Comparison of ENCODE assay signal across 9 mouse cellular contexts in genomic region chr3:90447123-90447494, GRCm38 (mm10). TPM values are rescaled to one million over a fixed set of nuclear protein-coding genes. Genes with fewer than 3 reads are reported as not detected.
A peak's percentile ranks its signal among the peaks of the same experiment; 100 is the strongest.
DNase-seq lines count a peak whose midpoint lies in the region; ATAC-seq and TF ChIP-seq lines count a peak whose summit lies in the region.
"Had no signal": no experiment of that assay in that cellular context is flagged by ENCODE, and none has a peak within 500 bp of the region (broad histone marks: within the 10 kb centered on the region; RNA-seq: fewer than 3 reads in every experiment).

No protein-coding gene starts in this region.

- peak; percentile 27; the same call in 1 of the 2 replicates for ATAC-seq in forebrain, embryonic 12.5 days (ENCODE audit: low FRiP score)
- peak; percentile 32 for ATAC-seq in lung, embryonic 16.5 days (ENCODE audit: low read depth)

- peak overlapping the region; percentile 52 for H3K4me2 ChIP-seq in forebrain, embryonic 12.5 days
- H3K4me2 ChIP-seq in lung, embryonic 16.5 days (ENCODE audit: low read depth, low read length): peak overlapping the region; percentile 52

- DNase-seq in heart, adult 8-10 months (ENCODE audit: low spot score): peak; percentile 38
- no peak for DNase-seq in heart, postnatal 25 days (ENCODE audit: low spot score)
- peak; percentile 51 for DNase-seq in kidney, adult 18-20 months
- DNase-seq in yolk sac, embryonic 10.5 days (ENCODE audit: low spot score): peak; percentile 54
- no peak for DNase-seq in cerebellum, adult 2 months
- DNase-seq in layer of hippocampus, adult 9-11 months: no peak

- WGBS in forebrain, embryonic 12.5 days: 36% methylated on average over 7 of the region's 7 CpGs
- 29% methylated on average over 7 of the region's 7 CpGs for WGBS in lung, embryonic 16.5 days
- WGBS in cerebellum, adult 2 months: 69% methylated on average over 7 of the region's 7 CpGs

- H3K4me1 ChIP-seq in forebrain, embryonic 12.5 days: peaks cover 17% of the 10 kb centered on the region
- H3K4me1 ChIP-seq in lung, embryonic 16.5 days (replicated peaks; ENCODE audit: control insufficient read depth, insufficient read depth, low read length): peaks cover 10% of the 10 kb centered on the region
- H3K4me1 ChIP-seq in cerebellum, adult 2 months (ENCODE audit: control insufficient read depth, insufficient read depth, low read length): no peaks in the 10 kb centered on the region

- peak overlapping the region; percentile 28 for H3K4me3 ChIP-seq in forebrain, embryonic 12.5 days (replicated peaks)
- peak overlapping the region; percentile 35 for H3K4me3 ChIP-seq in lung, embryonic 16.5 days (ENCODE audit: low read length)
- no peak overlapping the region for H3K4me3 ChIP-seq in cerebellum, adult 2 months (replicated peaks; ENCODE audit: insufficient read depth, low read depth, low read length)

- no peak for TF ChIP-seq CTCF in cerebellum, adult 2 months (IDR thresholded peaks at IDR 0.05; ENCODE audit: borderline replicate concordance, insufficient read depth, low read depth, low read length)

- peak overlapping the region; percentile 82 for H3K27ac ChIP-seq in forebrain, embryonic 12.5 days
- peak overlapping the region; percentile 95 for H3K27ac ChIP-seq in lung, embryonic 16.5 days (ENCODE audit: low read length)
- H3K27ac ChIP-seq in cerebellum, adult 2 months (ENCODE audit: insufficient read depth, low read length): no peak overlapping the region; the same call in 1 of the 2 replicates

- no peaks in the 10 kb centered on the region for H3K9me3 ChIP-seq in forebrain, embryonic 12.5 days
- peaks cover 3% of the 10 kb centered on the region; the same call in 1 of the 2 replicates for H3K9me3 ChIP-seq in lung, embryonic 16.5 days (ENCODE audit: control insufficient read depth, low read length)
- H3K9me3 ChIP-seq: G1E had no signal

- peaks cover 5% of the 10 kb centered on the region; the same call in 1 of the 2 replicates for H3K27me3 ChIP-seq in forebrain, embryonic 12.5 days
- H3K27me3 ChIP-seq in lung, embryonic 16.5 days (ENCODE audit: control insufficient read depth, insufficient read depth, low read depth, low read length): no peaks in the 10 kb centered on the region
- H3K27me3 ChIP-seq in cerebellum, adult 2 months (ENCODE audit: control insufficient read depth, insufficient read depth, low read length): no peaks in the 10 kb centered on the region

- peak overlapping the region; percentile 27 for H3K9ac ChIP-seq in forebrain, embryonic 12.5 days
- peak overlapping the region; percentile 54 for H3K9ac ChIP-seq in lung, embryonic 16.5 days (ENCODE audit: low read length)

- no peak for TF ChIP-seq POLR2A in cerebellum, adult 2 months (IDR thresholded peaks at IDR 0.05; ENCODE audit: borderline replicate concordance, insufficient read depth, low read length)

- intact Hi-C loops in heart, postnatal 25 days (cut with DNase I): no loop called here

- no peaks in the 10 kb centered on the region for H3K36me3 ChIP-seq in forebrain, embryonic 12.5 days (replicated peaks)
- H3K36me3 ChIP-seq in lung, embryonic 16.5 days (ENCODE audit: control insufficient read depth, insufficient read depth, low read length): no peaks in the 10 kb centered on the region
- H3K36me3 ChIP-seq: G1E had no signal

RNA-seq across cellular contexts. Expression of gene Ints3, which starts 13.7 kb away (rescaled TPM):
- 10 to 100 TPM; 22.9 to 28.1 (median 24.4) TPM for total RNA-seq in heart, adult 8-10 months (2022)
- total RNA-seq in heart, postnatal 25 days (2021): 10 to 100 TPM; 25.2 to 26.9 TPM
- polyA plus RNA-seq in forebrain, embryonic 12.5 days (2016; fragmentation: Nextera tagmentation; extraction: Ambion mirVana): 42.8 and 45.1 TPM in 2 replicates
- 28.7 and 28.8 TPM in 2 replicates for polyA plus RNA-seq in lung, embryonic 16.5 days (2015; fragmentation: Nextera tagmentation; extraction: Ambion mirVana)
- 48.5 and 51.4 TPM in 2 replicates for polyA plus RNA-seq in cerebellum, adult 2 months (2012; rRNA removed)

RNA-seq across cellular contexts. Expression of gene Npr1, which starts 18.6 kb away (rescaled TPM):
- 10 to 100 TPM; 15.1 to 17.3 (median 16.7) TPM for total RNA-seq in heart, adult 8-10 months (2022)
- total RNA-seq in heart, postnatal 25 days (2021): 10 to 100 TPM; 17.2 to 18.8 TPM
- polyA plus RNA-seq in forebrain, embryonic 12.5 days (2016; fragmentation: Nextera tagmentation; extraction: Ambion mirVana): 1.6 and 2.2 TPM in 2 replicates
- 24.3 and 25.0 TPM in 2 replicates for polyA plus RNA-seq in lung, embryonic 16.5 days (2015; fragmentation: Nextera tagmentation; extraction: Ambion mirVana)
- 16.1 TPM in 2 replicates for polyA plus RNA-seq in cerebellum, adult 2 months (2012; rRNA removed)
- total RNA-seq: G1E had no signal
- polyA plus RNA-seq: G1E had no signal

RNA-seq across cellular contexts. Expression of gene Ilf2, which starts 28.8 kb away (rescaled TPM):
- 10 to 100 TPM; 27.6 to 30.5 (median 28.8) TPM for total RNA-seq in heart, adult 8-10 months (2022)
- total RNA-seq in heart, postnatal 25 days (2021): 10 to 100 TPM; 31.5 to 33.4 TPM
- 351 and 352 TPM in 2 replicates for polyA plus RNA-seq in forebrain, embryonic 12.5 days (2016; fragmentation: Nextera tagmentation; extraction: Ambion mirVana)
- polyA plus RNA-seq in lung, embryonic 16.5 days (2015; fragmentation: Nextera tagmentation; extraction: Ambion mirVana): 171 and 189 TPM in 2 replicates
- 98.7 and 107 TPM in 2 replicates for polyA plus RNA-seq in cerebellum, adult 2 months (2012; rRNA removed)

RNA-seq across cellular contexts. Expression of gene Snapin, which starts 43.7 kb away (rescaled TPM):
- 10 to 100 TPM; 69.7 to 77.6 (median 75.4) TPM for total RNA-seq in heart, adult 8-10 months (2022)
- total RNA-seq in heart, postnatal 25 days (2021): 10 to 100 TPM; 59.5 to 62.6 TPM
- polyA plus RNA-seq in forebrain, embryonic 12.5 days (2016; fragmentation: Nextera tagmentation; extraction: Ambion mirVana): 71.7 and 73.2 TPM in 2 replicates
- 86.4 and 88.5 TPM in 2 replicates for polyA plus RNA-seq in lung, embryonic 16.5 days (2015; fragmentation: Nextera tagmentation; extraction: Ambion mirVana)
- 77.6 and 82.4 TPM in 2 replicates for polyA plus RNA-seq in cerebellum, adult 2 months (2012; rRNA removed)

RNA-seq across cellular contexts. Expression of gene Slc27a3, which starts 57.4 kb away (rescaled TPM):
- under 1 TPM; 0.57 to 0.76 (median 0.67) TPM for total RNA-seq in heart, adult 8-10 months (2022)
- 1 to 10 TPM in 1 of 2 experiments, under 1 TPM in 1; 0.78 to 1.4 TPM for total RNA-seq in heart, postnatal 25 days (2021)
- 14.7 and 18.3 TPM in 2 replicates for polyA plus RNA-seq in forebrain, embryonic 12.5 days (2016; fragmentation: Nextera tagmentation; extraction: Ambion mirVana)
- polyA plus RNA-seq in lung, embryonic 16.5 days (2015; fragmentation: Nextera tagmentation; extraction: Ambion mirVana): 20.7 and 21.7 TPM in 2 replicates
- polyA plus RNA-seq in cerebellum, adult 2 months (2012; rRNA removed): 6.1 and 7.1 TPM in 2 replicates

Comparison
In these comparisons a context has a peak if more than half of its experiments do, and no peak if none do; other contexts are left out.
1. DNase-seq: peak in heart, adult 8-10 months (single experiment), kidney, adult 18-20 months (single experiment) and yolk sac, embryonic 10.5 days (single experiment); none in heart, postnatal 25 days (single experiment), cerebellum, adult 2 months (0 of 2) and layer of hippocampus, adult 9-11 months (single experiment).